Mouse (Mus musculus): Measurements from ENCODE around the gene Mrtfa. TPM values are rescaled to one million over a fixed set of nuclear protein-coding genes. Genes with fewer than 3 reads are reported as not detected.
A peak's percentile ranks its signal among the peaks of the same experiment; 100 is the strongest.

The Mrtfa gene
- polyA plus RNA-seq, 1 experiment from 2014 or later, result 14.7 TPM

DNA sequence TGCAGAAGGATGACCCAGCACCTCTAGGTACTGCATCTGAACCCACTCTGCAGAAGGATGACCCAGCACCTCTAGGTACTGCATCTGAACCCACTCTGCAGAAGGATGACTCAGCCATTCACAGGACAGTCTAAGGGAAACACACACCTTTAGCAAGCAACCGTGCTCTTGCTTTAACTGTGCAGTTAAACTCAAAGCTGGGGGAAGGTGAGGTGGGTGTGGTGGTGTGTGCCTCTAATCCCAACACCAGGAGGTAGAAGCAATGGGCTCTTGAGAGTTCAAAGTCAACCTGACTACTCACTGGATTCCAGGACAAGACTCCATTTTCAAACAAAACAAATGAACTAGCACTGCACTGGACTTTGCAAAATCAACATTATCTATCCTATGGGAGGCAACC lies 5.6 kb downstream of the Mrtfa start:
- no peak for ATAC-seq (ENCODE audit: insufficient number of reproducible peaks, insufficient read depth, low FRiP score, low read depth)
- Histone ChIP-seq H3K27ac (replicated peaks in 1 of 2; ENCODE audit: control insufficient read depth in 1 of 2, insufficient read depth in 1 of 2, low read depth in 2 of 2, low read length in 2 of 2) (no peak overlapping the region), H3K9ac (ENCODE audit: low read length) (no peak overlapping the region), H3K9me3 (ENCODE audit: control insufficient read depth, low read length) (no peaks in the 10 kb centered on the region), H3K4me3 (ENCODE audit: control insufficient read depth in 1 of 2, insufficient read depth in 1 of 2, low read depth in 1 of 2, low read length in 2 of 2) (no peak overlapping the region), H3K4me2 (ENCODE audit: low read length) (no peak overlapping the region), H3K4me1 (ENCODE audit: control insufficient read depth in 2 of 2, insufficient read depth in 2 of 2, low read length in 2 of 2) (peaks cover 0 to 15% of the 10 kb centered on the region in 2 experiments; a peak in 2 of 4 replicates), H3K36me3 (ENCODE audit: control insufficient read depth, insufficient read depth, low read length) (no peaks in the 10 kb centered on the region), H3K27me3 (ENCODE audit: control insufficient read depth, insufficient read depth, low read length) (no peaks in the 10 kb centered on the region)
- WGBS, result 88% methylated on average over 1 of the region's 1 CpGs

DNA sequence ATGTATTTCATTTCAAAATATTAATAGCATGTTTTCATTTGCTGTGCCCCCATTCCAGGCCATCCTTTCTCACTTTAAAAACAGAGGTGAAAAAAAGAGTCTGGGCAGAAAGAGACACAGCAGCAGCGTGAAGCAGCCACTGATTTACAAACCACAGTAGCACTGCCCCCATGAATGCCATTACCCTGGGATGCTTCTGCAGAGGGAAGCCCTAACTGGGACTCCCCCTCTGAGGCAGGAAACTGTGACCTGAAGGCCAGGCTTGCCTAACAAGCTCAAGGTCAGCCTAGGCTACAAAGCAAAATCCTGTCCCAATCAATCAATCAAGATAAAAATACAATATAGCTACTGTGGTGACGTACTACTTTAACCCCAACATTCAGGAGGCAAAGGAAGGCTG lies 9.3 kb downstream of the Mrtfa start:
- no peak overlapping the region for H3K4me3 ChIP-seq (ENCODE audit: control insufficient read depth in 1 of 2, insufficient read depth in 1 of 2, low read depth in 1 of 2, low read length in 2 of 2)
- no peak overlapping the region for H3K27ac ChIP-seq (replicated peaks in 1 of 2; ENCODE audit: control insufficient read depth in 1 of 2, insufficient read depth in 1 of 2, low read depth in 2 of 2, low read length in 2 of 2)
- no peaks in the 10 kb centered on the region for H3K9me3 ChIP-seq (ENCODE audit: control insufficient read depth, low read length)
- H3K4me2 ChIP-seq (ENCODE audit: low read length), result no peak overlapping the region
- H3K27me3 ChIP-seq (ENCODE audit: control insufficient read depth, insufficient read depth, low read length), result no peaks in the 10 kb centered on the region
- no peaks in the 10 kb centered on the region for H3K36me3 ChIP-seq (ENCODE audit: control insufficient read depth, insufficient read depth, low read length)
- 69% methylated on average over 2 of the region's 2 CpGs for WGBS
- peaks cover 16 to 33% of the 10 kb centered on the region in 2 experiments for H3K4me1 ChIP-seq (ENCODE audit: control insufficient read depth in 2 of 2, insufficient read depth in 2 of 2, low read length in 2 of 2)
- H3K9ac ChIP-seq (ENCODE audit: low read length), result no peak overlapping the region
- no peak for ATAC-seq (ENCODE audit: insufficient number of reproducible peaks, insufficient read depth, low FRiP score, low read depth)

DNA sequence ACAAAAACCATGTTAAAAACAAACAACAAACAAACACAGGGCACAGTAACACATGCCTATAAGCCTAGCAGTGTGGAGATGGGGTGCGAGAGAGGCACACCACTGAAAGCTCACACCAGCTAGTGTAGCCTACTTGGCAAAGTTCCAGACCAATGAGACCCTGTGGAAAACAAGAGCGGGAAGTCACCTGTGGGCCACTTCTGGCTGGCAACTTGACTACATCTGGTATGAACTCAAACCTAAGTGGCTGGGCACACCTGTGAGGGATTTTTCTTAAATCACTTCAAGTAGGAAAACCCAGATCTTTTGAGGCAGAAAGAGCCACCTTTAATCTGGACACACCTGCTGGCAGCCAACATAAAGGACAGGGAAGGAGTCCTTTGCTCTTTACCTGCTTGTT lies 11.0 kb downstream of the Mrtfa start:
- no peaks in the 10 kb centered on the region for H3K36me3 ChIP-seq (ENCODE audit: control insufficient read depth, insufficient read depth, low read length)
- peaks cover 24 to 50% of the 10 kb centered on the region in 2 experiments for H3K4me1 ChIP-seq (ENCODE audit: control insufficient read depth in 2 of 2, insufficient read depth in 2 of 2, low read length in 2 of 2)
- no peak overlapping the region for H3K4me2 ChIP-seq (ENCODE audit: low read length)
- H3K9me3 ChIP-seq (ENCODE audit: control insufficient read depth, low read length), result no peaks in the 10 kb centered on the region
- WGBS, result 75% methylated on average over 2 of the region's 2 CpGs
- no peaks in the 10 kb centered on the region for H3K27me3 ChIP-seq (ENCODE audit: control insufficient read depth, insufficient read depth, low read length)
- H3K27ac ChIP-seq (replicated peaks in 1 of 2; ENCODE audit: control insufficient read depth in 1 of 2, insufficient read depth in 1 of 2, low read depth in 2 of 2, low read length in 2 of 2), result no peak overlapping the region
- no peak for ATAC-seq (ENCODE audit: insufficient number of reproducible peaks, insufficient read depth, low FRiP score, low read depth)
- H3K4me3 ChIP-seq (ENCODE audit: control insufficient read depth in 1 of 2, insufficient read depth in 1 of 2, low read depth in 1 of 2, low read length in 2 of 2), result no peak overlapping the region
- no peak overlapping the region for H3K9ac ChIP-seq (ENCODE audit: low read length)

DNA sequence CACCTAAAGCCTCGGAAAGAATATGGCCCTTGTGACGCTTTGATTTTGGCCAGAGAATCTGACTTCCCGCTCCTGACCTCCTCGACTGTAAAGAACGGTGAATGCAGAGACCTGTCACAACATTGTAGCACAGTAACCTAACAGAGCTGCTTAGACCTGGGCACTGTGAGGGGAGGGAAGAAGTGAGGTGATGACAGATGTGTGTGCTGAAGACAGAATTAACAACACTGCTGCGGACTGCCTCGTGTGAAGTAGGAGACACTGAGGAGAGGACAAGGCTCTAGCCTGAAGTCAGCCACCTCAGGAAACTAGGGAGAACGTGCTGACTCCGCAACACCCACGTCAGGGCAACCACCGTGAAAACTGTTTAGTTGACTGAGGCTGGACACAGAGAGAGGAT lies 11.9 kb downstream of the Mrtfa start:
- peaks cover 29 to 54% of the 10 kb centered on the region in 2 experiments for H3K4me1 ChIP-seq (ENCODE audit: control insufficient read depth in 2 of 2, insufficient read depth in 2 of 2, low read length in 2 of 2)
- H3K27ac ChIP-seq (replicated peaks in 1 of 2; ENCODE audit: control insufficient read depth in 1 of 2, insufficient read depth in 1 of 2, low read depth in 2 of 2, low read length in 2 of 2), result no peak overlapping the region
- H3K27me3 ChIP-seq (ENCODE audit: control insufficient read depth, insufficient read depth, low read length), result no peaks in the 10 kb centered on the region
- WGBS, result 17% methylated on average over 11 of the region's 11 CpGs
- H3K4me3 ChIP-seq (ENCODE audit: control insufficient read depth in 1 of 2, insufficient read depth in 1 of 2, low read depth in 1 of 2, low read length in 2 of 2), result no peak overlapping the region
- peak; percentile 63 for ATAC-seq (ENCODE audit: insufficient number of reproducible peaks, insufficient read depth, low FRiP score, low read depth)
- 0 out of 2 replicates have a peak overlapping the region, but pooled peaks have one; percentile 12 for H3K9ac ChIP-seq (ENCODE audit: low read length)
- no peaks in the 10 kb centered on the region for H3K9me3 ChIP-seq (ENCODE audit: control insufficient read depth, low read length)
- H3K36me3 ChIP-seq (ENCODE audit: control insufficient read depth, insufficient read depth, low read length), result no peaks in the 10 kb centered on the region
- H3K4me2 ChIP-seq (ENCODE audit: low read length), result peak overlapping the region; percentile 21; the same call in 1 of the 2 replicates

DNA sequence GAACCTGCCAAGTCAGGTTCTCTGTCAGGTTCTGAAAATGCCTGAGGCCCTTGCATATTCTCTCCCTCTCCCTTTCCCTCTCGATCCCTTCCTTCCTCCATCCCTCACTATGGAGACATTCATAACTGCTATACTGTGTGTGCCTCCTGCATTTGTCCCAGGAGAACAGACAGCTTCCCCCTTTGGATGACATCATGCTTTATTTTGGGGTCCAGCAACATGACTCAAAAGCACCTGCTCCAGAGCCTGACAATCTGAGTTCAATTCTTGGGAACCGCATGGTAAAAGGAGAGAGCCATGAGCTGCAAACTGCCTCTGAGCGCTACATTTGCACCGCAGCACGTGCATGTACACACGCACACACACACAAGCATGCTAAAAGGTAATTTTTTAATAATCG lies 12.7 kb downstream of the Mrtfa start:
- no peaks in the 10 kb centered on the region for H3K9me3 ChIP-seq (ENCODE audit: control insufficient read depth, low read length)
- H3K4me3 ChIP-seq (ENCODE audit: control insufficient read depth in 1 of 2, insufficient read depth in 1 of 2, low read depth in 1 of 2, low read length in 2 of 2), result no peak overlapping the region
- peak overlapping the region; percentile 12; the same call in 1 of the 2 replicates for H3K9ac ChIP-seq (ENCODE audit: low read length)
- no peaks in the 10 kb centered on the region for H3K36me3 ChIP-seq (ENCODE audit: control insufficient read depth, insufficient read depth, low read length)
- H3K4me1 ChIP-seq (ENCODE audit: control insufficient read depth in 2 of 2, insufficient read depth in 2 of 2, low read length in 2 of 2), result peaks cover 29 to 54% of the 10 kb centered on the region in 2 experiments
- no peak overlapping the region for H3K4me2 ChIP-seq (ENCODE audit: low read length)
- H3K27me3 ChIP-seq (ENCODE audit: control insufficient read depth, insufficient read depth, low read length), result no peaks in the 10 kb centered on the region
- peak overlapping the region in 1 of 2 experiments; percentile 14; a peak in 1 of 4 replicates for H3K27ac ChIP-seq (replicated peaks in 1 of 2; ENCODE audit: control insufficient read depth in 1 of 2, insufficient read depth in 1 of 2, low read depth in 2 of 2, low read length in 2 of 2)
- no peak for ATAC-seq (ENCODE audit: insufficient number of reproducible peaks, insufficient read depth, low FRiP score, low read depth)
- WGBS, result 72% methylated on average over 7 of the region's 7 CpGs

DNA sequence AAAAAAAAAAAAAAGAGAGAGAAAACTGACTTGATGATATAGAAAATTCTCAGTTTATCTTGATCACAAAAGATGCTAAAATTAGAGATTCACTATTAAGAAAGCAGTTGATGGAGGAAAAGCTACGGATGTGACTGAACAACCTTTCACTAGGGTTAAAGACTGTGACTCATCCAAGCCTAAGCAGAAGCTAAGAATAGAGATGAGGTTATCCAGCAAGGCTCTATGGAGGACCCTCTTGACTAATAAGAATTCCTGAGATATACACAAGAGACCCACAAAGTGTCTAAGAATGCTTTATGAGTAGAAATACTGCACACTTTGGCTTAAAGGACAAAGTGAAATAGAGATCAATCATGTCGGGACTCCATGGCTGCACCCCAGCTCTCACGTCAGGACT lies 14.9 kb downstream of the Mrtfa start:
- WGBS, result 44% methylated on average over 3 of the region's 3 CpGs
- H3K4me2 ChIP-seq (ENCODE audit: low read length), result no peak overlapping the region
- ATAC-seq (ENCODE audit: insufficient number of reproducible peaks, insufficient read depth, low FRiP score, low read depth), result no peak

DNA sequence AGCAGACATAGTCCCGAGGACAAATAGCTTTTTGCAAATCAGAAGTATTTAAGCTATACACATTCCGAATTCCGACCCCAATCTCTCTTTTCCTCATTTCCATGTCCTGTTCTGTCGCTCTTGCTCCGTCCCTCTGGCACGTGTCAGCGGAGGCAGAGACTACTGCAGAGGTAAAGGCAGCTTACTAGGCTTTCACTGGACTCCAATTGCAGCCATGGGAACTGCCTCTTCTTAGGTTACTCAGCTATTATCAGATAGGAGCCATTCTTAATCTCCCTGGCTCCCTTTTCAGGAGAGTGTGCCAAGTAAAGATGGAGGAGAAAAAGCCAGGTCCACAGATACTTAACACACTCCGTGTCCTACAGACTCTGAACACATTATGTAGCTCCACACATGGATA lies 18.3 kb downstream of the Mrtfa start:
- H3K4me2 ChIP-seq (ENCODE audit: low read length), result no peak overlapping the region
- H3K36me3 ChIP-seq (ENCODE audit: control insufficient read depth, insufficient read depth, low read length), result no peaks in the 10 kb centered on the region
- WGBS, result 81% methylated on average over 8 of the region's 8 CpGs
- H3K27me3 ChIP-seq (ENCODE audit: control insufficient read depth, insufficient read depth, low read length), result no peaks in the 10 kb centered on the region
- H3K4me1 ChIP-seq (ENCODE audit: control insufficient read depth in 2 of 2, insufficient read depth in 2 of 2, low read length in 2 of 2), result peaks cover 17 to 32% of the 10 kb centered on the region in 2 experiments
- no peak overlapping the region for H3K9ac ChIP-seq (ENCODE audit: low read length)
- H3K4me3 ChIP-seq (ENCODE audit: control insufficient read depth in 1 of 2, insufficient read depth in 1 of 2, low read depth in 1 of 2, low read length in 2 of 2), result no peak overlapping the region
- no peak overlapping the region for H3K27ac ChIP-seq (replicated peaks in 1 of 2; ENCODE audit: control insufficient read depth in 1 of 2, insufficient read depth in 1 of 2, low read depth in 2 of 2, low read length in 2 of 2)
- no peaks in the 10 kb centered on the region for H3K9me3 ChIP-seq (ENCODE audit: control insufficient read depth, low read length)
- no peak for ATAC-seq (ENCODE audit: insufficient number of reproducible peaks, insufficient read depth, low FRiP score, low read depth)

More for the DNA sequence above, 14.9 kb downstream of the Mrtfa start:
- Histone ChIP-seq H3K4me3 (ENCODE audit: control insufficient read depth in 1 of 2, insufficient read depth in 1 of 2, low read depth in 1 of 2, low read length in 2 of 2) (no peak overlapping the region), H3K9me3 (ENCODE audit: control insufficient read depth, low read length) (no peaks in the 10 kb centered on the region), H3K9ac (ENCODE audit: low read length) (no peak overlapping the region), H3K4me1 (ENCODE audit: control insufficient read depth in 2 of 2, insufficient read depth in 2 of 2, low read length in 2 of 2) (peaks cover 29 to 54% of the 10 kb centered on the region in 2 experiments), H3K36me3 (ENCODE audit: control insufficient read depth, insufficient read depth, low read length) (no peaks in the 10 kb centered on the region), H3K27ac (replicated peaks in 1 of 2; ENCODE audit: control insufficient read depth in 1 of 2, insufficient read depth in 1 of 2, low read depth in 2 of 2, low read length in 2 of 2) (no peak overlapping the region), H3K27me3 (ENCODE audit: control insufficient read depth, insufficient read depth, low read length) (no peaks in the 10 kb centered on the region)

DNA sequence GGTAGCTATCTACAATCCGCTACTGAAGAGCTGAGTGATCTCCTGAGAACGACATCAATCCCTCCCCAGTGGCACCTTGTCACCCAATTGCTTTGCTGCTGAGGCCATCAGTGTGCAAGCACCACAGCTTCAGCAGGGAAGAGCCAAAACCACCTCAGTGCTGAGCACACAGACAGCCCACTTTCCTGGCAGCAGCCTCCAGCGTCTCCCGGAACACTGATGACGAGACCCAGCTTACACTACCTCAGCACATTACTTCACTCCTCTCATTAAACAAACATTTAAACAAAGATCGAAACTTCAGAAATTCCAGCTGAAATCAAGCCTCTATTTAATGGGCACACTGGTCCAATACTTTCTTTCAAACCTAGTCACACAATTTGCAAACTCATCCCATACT lies 21.8 kb downstream of the Mrtfa start:
- Histone ChIP-seq H3K4me2 (ENCODE audit: low read length) (no peak overlapping the region), H3K4me1 (ENCODE audit: control insufficient read depth in 2 of 2, insufficient read depth in 2 of 2, low read length in 2 of 2) (peaks cover 2 to 3% of the 10 kb centered on the region in 2 experiments; a peak in 2 of 4 replicates), H3K4me3 (ENCODE audit: control insufficient read depth in 1 of 2, insufficient read depth in 1 of 2, low read depth in 1 of 2, low read length in 2 of 2) (no peak overlapping the region), H3K9ac (ENCODE audit: low read length) (no peak overlapping the region), H3K36me3 (ENCODE audit: control insufficient read depth, insufficient read depth, low read length) (no peaks in the 10 kb centered on the region), H3K27ac (replicated peaks in 1 of 2; ENCODE audit: control insufficient read depth in 1 of 2, insufficient read depth in 1 of 2, low read depth in 2 of 2, low read length in 2 of 2) (no peak overlapping the region), H3K27me3 (ENCODE audit: control insufficient read depth, insufficient read depth, low read length) (no peaks in the 10 kb centered on the region), H3K9me3 (ENCODE audit: control insufficient read depth, low read length) (no peaks in the 10 kb centered on the region)
- ATAC-seq (ENCODE audit: insufficient number of reproducible peaks, insufficient read depth, low FRiP score, low read depth), result no peak
- 50% methylated on average over 6 of the region's 6 CpGs for WGBS

Measured in heart, embryonic 14.5 days (tissue).